Mouse (Mus musculus): ENCODE data around the gene Cyb5r3. TPM values are rescaled to one million over a fixed set of nuclear protein-coding genes. Genes with fewer than 3 reads are reported as not detected.
A peak's percentile ranks its signal among the peaks of the same experiment; 100 is the strongest.

Cyb5r3 gene
- total RNA-seq, 2 experiments from 2014 or later: 91.1 to 94.6 TPM

DNA sequence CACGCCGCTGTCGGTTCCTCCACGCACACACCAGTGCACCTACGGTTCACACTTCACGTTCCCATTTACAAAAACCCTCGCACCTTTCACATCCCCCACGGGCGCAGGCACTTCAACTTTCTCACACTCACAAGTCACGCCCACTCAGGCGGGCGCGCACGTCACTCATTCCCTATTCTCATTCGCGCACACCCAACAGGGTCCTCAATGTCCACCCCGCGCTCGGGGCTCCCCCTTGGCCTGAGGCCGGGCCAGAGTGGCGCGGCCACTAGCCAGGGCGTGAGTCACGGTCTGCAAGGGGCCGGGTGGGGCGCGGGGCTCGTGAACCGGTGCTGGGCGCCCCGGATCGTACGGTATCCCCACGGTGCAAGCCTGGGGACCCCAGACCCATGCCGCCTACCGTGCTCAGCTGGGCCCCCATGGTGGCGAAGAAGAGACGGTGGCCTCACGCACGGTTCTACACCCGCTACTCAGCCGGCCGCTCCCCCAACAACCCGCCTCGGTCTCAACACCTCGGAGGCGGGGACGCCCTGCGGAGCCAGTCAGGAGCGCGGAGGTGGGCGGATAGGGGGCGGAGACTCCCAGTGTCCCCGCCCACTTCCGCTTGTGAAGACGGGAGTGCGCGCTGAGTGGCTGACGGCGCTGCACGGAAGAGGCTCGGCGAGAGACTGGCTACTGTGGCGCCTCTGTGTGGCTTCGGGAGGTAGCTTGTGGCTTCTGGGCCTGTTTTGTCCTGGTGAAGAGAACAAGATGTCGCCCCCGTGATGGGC, 495 bp downstream of the Cyb5r3 start:
- intact Hi-C loops (cut with DNase I): loop anchor here (5.0 kb wide), 2 partner anchors 35 to 345 kb away; no protein-coding TSS in a partner anchor
- DNase-seq (ENCODE audit: extremely low spot score in 1 of 2, low spot score in 2 of 2): peak; percentile 94 to 98

DNA sequence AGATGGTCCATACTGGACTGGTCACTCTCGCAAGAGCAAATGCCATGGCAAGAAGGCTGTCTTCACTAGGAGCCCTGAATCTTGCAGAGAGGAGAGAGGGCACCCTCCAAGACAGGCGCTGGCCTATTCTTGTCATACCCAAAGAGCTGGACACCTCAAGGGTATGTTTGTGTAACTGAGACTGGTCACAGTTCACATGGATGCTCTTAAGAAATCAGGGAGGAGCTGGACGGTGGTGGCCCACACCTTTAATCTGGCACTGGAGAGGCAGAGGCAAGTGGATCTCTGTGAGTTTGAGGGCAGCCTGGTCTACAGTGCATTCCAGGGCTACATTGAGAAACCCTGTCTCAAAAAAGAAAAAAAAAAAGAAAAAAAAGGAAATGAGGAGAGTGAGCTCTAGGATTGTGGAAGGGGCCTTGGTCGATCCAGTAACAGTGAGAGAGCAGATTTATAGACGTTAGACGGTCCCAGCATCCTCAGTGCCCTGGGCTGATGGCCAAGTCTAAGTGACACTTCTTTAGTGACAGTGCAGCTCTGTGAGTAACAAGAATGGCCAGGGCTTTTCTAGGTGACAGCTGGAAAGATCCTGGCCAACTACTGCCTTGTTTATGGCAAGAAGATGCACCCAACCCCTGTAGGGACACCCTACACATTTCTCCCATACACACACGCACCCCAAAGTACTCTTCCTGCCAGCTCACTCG, 1.3 kb downstream of the Cyb5r3 start:
- intact Hi-C loops (cut with DNase I): loop anchor here (5.0 kb wide), 2 partner anchors 36 to 346 kb away; no protein-coding TSS in a partner anchor

DNA sequence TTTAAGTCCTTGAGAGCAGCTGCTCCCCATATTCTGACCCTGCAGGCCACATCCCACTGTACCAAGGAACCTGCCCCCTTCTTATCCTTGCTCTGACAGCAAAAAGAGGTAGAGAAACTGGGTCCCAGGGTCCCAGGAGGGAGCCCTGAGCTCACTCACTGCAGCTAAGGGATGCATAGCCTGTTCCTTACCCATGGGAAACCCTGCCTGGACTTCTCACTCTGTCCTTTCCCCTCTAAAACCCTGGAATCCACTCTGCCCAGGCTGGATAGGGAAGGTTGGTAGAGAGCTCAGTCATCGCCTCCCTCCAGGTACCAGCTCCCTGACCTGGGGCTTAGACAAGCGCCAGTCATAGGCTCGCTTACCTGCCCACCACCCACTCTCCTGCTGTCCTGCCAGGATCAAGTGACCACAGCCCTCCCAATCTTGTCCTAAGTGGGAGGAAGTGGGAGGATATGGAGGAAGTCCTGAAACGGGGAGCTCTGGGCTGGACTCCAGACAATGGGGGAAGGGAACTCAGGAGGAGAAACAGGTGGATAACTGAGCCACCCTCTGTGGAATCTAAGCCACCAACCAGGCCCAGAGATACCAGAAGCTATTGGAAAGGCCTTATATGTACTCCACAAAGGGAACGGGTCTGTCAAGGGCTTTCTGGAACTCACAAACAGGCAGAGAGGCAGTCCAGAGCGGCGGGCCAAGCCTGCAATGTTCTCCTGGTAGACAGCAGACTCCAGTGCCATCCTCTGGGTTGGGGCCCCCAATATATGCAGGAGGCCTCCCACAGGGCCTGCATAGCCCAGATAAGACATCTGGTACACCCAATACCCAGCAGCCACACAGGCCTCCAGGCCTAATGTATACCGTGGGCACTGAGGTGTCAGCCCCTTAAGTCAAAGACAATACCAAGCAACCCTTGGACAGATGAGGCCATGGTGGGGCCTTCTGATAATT, 2.3 kb downstream of the Cyb5r3 start:
- no peak for DNase-seq (ENCODE audit: extremely low spot score in 1 of 2, low spot score in 2 of 2)
- intact Hi-C loops (cut with DNase I): loop anchor here (5.0 kb wide), 2 partner anchors 37 to 347 kb away; no protein-coding TSS in a partner anchor

More for the DNA sequence above, 1.3 kb downstream of the Cyb5r3 start:
- no peak for DNase-seq (ENCODE audit: extremely low spot score in 1 of 2, low spot score in 2 of 2)

DNA sequence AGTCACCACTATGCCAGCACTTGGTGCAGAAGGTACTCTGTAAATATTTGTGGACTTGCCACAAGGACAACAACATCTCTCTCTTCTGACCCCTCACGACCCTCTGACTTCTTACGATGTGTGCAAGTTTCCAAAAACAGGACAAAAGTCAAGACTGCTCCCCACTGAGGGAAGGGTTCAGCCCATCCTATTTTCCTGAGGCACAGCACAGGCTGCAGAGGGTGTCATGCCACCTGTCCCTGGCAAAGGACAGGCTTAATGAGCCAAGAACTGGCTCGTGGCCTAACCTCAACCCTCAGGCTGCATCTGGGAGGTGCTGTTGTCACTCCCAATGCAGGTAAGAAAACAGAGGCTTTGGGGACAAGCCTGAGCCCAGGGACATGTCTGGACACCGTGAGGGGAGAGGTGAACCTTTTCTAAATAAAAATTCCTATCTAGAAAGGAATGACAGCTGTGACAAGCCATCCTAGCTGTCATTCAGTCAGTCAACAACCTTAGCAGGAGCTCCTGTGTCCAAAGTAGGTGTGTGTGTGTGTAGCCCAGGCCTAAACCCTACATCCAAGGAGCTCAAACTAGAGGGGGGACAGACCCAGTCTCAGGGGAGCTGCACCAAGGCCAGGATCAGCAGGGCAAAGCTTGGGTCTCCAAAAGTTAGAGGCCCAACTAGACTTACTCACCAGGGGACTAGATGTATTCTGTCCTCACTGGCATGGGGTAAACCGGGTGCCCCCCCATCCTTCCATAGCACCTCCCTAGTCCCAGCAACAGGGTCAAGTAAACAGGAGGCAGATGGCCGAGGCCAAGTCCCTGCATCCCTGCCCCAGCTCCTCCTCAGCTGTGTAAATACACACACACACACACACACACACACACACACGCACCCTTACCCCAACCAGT, 3.3 kb downstream of the Cyb5r3 start:
- DNase-seq (ENCODE audit: extremely low spot score in 1 of 2, low spot score in 2 of 2): peak in 1 of 2 experiments; percentile 70
- intact Hi-C loops (cut with DNase I): no loop called here

DNA sequence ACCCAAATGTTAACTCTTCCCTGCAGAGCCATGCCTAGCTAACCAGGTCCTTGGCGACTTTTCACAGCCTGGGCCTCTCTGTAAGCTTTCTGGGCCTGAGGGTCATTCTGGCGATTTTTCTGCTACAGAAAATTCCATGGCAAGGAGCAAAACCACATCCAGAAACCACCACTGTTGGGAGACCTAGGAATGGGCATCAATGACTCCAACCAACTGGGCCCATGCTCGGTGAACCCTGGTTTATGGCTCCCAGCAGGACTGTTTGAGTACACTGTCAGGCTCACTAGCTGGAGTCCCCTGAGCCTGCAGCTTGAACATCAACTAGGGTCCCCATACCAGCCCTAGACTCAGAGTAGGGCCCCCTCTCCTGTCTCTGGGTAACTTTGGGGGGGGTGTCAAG, 4.1 kb downstream of the Cyb5r3 start:
- DNase-seq (ENCODE audit: extremely low spot score in 1 of 2, low spot score in 2 of 2): no peak
- intact Hi-C loops (cut with DNase I): no loop called here

DNA sequence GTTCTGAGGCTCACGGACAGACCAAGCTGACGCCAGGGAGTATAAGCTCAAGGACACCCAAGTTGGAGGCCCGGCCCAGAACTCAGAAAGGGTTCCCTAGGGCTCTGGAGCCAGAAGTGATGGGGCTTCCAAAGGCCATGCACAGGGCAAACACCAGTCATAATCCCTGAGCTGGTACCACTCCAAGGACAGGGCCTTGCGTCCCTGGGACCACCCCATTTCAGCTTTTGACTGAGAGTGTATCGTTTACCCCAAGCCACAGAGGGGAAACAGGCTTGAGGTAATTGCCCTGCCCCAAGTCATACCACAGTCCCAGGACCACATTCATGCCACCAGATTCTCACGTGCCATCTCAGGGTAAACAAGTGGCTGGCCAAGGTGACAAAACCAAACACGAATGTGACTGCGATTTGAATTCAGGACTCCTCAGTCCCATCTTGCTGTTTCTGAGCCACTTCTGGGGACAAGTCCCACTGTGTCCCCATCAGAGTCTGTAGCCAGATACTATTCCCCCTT, 4.8 kb downstream of the Cyb5r3 start:
- intact Hi-C loops (cut with DNase I): no loop called here
- DNase-seq (ENCODE audit: extremely low spot score in 1 of 2, low spot score in 2 of 2): no peak

DNA sequence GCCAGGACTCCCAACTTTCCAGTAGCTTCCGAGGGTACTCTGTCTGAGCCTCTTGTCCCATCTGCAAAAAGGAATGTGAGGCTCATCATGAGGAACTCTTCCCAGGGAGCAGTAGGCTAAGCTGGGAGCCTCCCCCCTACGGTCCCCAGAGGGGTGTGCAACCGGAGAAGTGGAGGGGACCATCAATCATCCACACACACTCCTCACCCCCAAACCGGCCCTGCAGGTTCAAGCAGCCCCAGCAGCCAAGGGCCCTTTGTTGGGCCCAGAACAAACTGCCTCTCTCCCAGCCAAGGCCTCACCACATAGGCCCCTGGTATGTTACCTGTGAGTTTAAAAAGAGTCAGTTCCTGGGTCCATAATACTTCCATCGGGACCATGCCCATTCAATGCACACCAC, 5.3 kb downstream of the Cyb5r3 start:
- intact Hi-C loops (cut with DNase I): no loop called here
- no peak for DNase-seq (ENCODE audit: extremely low spot score in 1 of 2, low spot score in 2 of 2)

DNA sequence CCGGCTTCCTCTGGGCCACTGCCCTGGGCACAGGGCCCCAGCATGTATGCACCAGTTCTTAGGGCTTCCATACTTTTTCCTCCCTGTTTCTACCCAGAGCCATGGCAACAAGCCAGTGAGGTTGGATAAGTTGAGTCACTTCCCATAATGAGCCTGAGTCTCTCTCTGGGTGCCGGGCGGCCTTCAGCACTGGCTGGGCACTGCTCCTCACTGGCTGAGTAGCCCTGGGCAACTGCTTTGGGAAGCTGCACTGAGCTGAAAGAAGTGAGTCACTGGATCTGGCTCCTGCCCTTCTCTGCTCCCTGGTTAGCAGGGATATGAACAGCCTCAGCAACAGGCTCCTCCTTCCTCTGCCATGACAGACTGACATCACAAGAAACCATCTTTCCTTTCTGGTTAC, 5.8 kb downstream of the Cyb5r3 start:
- intact Hi-C loops (cut with DNase I): no loop called here
- DNase-seq (ENCODE audit: extremely low spot score in 1 of 2, low spot score in 2 of 2): no peak

DNA sequence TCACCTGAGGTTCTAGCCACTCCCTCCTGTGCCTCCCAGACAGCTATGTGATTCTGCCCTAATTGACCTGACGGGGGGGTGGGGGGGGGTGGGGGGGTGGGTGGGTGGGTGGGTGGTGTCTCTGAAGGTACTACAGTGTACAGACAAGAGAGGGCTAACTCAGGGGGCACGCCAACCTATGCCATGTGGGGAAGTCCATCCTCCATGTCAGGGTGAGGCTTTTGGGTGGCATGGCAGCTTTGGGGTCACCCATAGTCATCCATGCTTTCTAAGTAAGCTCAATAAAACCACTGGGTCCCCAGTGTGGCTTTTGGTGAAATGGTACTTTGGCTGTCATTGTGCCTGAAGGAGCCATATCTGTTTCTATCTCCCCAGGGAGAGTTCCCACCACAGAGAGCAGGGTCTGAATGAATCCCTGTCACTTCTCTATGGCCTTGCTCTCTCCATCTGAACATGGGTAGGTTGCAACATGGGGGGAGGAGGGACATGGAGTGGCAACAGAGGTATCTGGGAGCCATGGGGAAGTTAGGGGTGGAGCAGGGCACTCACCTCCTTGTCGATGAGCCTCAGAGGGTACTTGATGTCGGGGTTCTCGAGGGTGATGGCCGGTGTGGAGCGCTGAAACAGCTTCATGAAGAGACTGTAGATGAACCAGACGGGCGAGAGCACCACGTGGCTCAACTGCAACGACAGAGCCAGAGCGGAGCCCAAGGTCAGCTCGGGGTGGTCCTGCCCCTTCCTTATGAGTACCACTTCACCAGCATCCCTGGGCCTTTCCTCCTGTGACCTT, 6.7 kb downstream of the Cyb5r3 start:
- intact Hi-C loops (cut with DNase I): no loop called here
- DNase-seq (ENCODE audit: extremely low spot score in 1 of 2, low spot score in 2 of 2): no peak

DNA sequence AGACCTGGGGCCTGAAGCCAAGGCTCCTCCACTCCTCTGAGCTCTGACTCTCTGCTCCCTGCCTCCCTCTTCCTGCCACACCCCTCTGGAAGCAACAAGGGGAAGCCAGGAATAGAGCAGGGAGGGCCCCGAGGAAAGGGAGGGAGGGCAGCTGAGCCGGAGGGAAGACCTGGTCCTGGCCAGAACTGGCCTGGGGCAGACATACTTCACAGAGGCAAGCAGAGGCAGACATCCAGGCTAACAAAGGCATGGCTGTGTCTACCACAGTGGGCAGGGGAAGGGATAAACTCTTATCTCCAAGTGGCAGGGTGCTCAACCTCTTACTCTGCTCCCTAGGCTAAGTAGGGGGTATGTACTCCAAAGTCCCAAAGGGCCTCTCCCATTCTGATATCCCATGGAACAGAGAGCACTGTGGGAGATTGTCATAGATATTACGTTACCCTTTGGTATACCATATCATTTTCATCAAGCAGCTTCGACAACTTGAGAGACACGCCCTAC, 7.4 kb downstream of the Cyb5r3 start:
- intact Hi-C loops (cut with DNase I): no loop called here
- peak in 1 of 2 experiments; percentile 77 for DNase-seq (ENCODE audit: extremely low spot score in 1 of 2, low spot score in 2 of 2)

DNA sequence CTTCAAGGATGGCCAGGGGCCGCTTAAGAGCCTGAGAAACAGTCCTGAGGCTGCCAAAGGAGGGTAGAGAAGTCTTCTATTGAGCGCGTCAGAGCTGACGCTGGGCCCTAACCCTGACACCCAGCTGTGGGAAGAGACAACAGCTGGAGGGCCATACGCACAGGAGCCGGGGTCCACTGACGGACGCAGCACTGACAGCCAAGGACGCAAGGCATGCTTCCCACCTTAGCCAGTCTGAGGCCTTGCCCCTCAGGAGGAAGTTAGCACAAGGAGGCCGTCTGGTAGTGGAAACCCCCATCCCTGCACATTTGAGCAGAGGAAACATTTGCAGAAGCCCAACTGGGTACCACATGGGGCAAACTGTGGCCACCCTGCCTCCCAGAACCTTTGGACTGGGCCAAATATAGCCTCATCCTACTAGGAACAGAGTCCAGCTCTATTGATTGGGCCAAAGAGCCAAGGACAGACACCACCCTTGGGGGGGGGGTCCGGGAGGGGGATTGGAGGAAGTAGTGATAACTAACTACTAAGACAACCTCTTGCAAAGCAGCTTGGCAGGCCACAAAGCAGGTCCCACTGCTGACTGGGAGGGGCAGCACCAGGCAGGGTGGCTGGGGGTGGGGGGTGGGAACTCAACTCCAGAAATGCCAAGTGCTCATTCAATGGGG, 9.4 kb downstream of the Cyb5r3 start:
- no peak for DNase-seq (ENCODE audit: extremely low spot score in 1 of 2, low spot score in 2 of 2)
- intact Hi-C loops (cut with DNase I): no loop called here

DNA sequence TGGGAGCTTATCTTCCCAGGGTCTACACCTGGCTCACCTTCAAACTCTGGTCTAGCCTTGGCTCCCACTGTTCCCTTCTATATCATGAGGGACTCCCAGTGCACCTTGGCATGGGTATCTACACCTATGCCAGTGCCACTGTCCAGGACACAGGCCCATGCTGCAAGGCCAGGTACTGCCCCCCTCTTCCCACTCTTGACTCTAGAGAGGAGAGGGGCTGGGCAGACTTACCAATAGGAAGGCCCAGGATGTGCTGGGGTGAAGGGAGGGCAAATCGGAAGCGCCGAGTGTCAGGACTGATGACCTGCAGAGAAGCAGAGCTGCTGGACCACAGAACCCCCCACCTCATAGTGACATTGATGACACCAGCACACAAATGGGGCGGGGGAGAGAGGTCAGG, 10.4 kb downstream of the Cyb5r3 start:
- intact Hi-C loops (cut with DNase I): no loop called here
- no peak for DNase-seq (ENCODE audit: extremely low spot score in 1 of 2, low spot score in 2 of 2)

DNA sequence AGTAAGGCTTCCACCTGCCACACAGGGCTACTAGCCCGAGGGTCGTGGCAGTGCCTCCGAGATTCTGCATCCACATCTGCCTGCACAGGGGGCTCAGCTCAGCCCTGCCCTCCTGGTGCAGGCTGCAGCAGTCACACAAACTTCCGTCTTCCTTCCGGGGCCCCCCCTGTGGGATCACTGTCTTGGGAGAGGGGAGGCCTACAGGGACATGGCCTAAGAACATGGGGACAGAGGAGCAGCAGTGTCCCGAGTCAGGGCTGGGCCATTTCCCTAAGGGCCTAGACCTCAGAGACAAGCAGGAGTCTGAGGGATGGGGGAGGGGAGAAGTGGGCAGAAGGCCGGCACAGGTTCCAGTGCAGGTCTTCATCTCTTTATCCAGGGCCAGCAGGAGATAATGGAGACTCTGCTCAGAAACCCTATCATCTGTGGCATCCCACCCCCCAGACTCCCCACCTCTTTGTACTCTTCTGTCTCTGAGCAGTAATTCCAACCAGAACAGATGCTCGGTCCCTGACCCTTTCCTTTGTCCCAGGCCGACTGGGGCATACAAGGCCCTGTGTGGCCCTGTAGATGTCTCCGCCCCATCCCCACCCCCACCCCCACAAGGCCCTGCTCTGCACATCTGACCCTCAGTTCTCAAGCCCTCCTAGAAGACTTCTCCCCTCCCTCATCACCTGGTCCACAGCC, 11.2 kb downstream of the Cyb5r3 start:
- DNase-seq (ENCODE audit: extremely low spot score in 1 of 2, low spot score in 2 of 2): no peak
- intact Hi-C loops (cut with DNase I): no loop called here

DNA sequence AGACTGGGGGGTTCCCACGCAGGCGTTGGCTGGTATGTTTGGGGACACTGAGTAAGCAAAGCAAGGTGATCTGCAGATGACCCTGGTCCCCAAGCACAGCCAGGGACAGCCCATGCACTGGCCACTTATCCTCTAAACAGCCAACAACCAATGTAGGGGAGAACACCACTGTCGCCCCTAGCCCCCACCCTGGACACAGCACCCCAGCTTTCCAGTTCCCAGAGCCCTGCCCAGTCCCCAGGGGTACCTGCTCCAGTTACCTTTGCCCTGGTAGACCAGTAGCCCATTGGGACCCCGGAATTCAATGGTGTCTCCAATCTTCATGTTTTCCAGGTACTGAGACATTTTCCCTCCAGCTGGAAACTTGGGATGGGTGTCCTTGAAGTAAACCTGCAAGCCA, 11.8 kb downstream of the Cyb5r3 start:
- intact Hi-C loops (cut with DNase I): no loop called here

DNA sequence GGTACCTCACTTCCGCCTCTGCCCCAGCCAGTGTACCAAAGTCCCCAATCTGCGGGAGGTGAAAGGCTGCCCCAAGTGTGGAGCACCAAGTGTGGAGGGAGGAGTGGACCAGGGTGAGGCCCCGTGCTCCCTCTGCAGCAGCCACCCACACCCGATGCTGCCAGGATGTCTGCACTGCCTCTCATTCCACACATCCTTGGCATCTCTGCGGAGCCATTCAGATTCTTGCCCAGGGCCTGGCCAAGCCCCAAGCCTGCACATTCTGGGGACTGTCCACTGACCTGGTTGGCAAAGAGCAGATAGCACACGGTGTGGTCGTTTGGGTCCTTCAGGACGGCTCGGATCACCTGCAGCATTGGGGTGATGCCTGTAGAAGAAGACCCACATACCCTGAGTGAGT, 12.6 kb downstream of the Cyb5r3 start:
- no peak for DNase-seq (ENCODE audit: extremely low spot score in 1 of 2, low spot score in 2 of 2)
- intact Hi-C loops (cut with DNase I): no loop called here

More for the DNA sequence above, 11.8 kb downstream of the Cyb5r3 start:
- DNase-seq (ENCODE audit: extremely low spot score in 1 of 2, low spot score in 2 of 2): no peak

DNA sequence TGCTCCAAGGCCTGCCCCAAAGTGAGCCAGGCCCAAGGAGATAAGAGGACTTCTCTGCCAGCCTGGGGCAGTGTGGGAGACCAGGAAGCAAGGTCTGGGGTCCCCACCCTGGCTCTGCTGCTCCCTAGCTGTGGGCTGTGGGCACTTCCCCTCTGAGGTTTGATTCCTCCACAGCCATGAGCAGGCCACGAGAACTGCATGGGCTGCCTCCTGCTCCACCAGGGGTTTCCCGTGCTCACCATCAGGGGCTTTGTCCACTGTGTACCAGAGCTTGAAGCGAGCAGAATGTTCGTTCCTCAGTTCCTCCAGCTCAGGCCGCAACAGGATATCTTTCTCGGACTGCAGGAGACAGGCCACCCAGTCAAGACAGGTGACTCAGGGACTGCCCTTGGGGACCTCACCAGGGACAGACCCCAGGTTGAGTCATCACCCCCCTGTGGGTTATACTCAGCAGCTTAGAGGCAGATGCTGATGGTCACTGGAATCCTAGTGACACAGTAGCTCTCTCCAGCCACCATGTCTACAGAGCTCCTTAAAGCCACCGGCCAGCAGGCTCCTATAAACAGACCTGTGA, 13.7 kb downstream of the Cyb5r3 start:
- DNase-seq (ENCODE audit: extremely low spot score in 1 of 2, low spot score in 2 of 2): peak in 1 of 2 experiments; percentile 59
- intact Hi-C loops (cut with DNase I): no loop called here

Data from left cerebral cortex, postnatal 10 days (tissue).